Mouse (Mus musculus) testis, adult 2 months (tissue): ENCODE measurements around the gene Pitpnc1.
"Not testable (repeated sequence)": the region's sequence is repeated elsewhere in the genome, so short reads cannot be mapped to it uniquely, and the experiment has no call there.

ENCODE experiments used
- CTCF ChIP-seq: fragments of 200-500 bp; IDR thresholded peaks from 2 replicates; pipeline ENCODE4 v1.5.1; 2012; ENCODE audit warnings: low read depth, mild to moderate bottlenecking, inconsistent platforms, low read length, moderate library complexity; ENCODE audit not compliant: control insufficient read depth, insufficient read depth, insufficient replicate concordance
- POLR2A ChIP-seq: fragments of 200-500 bp; IDR thresholded peaks from 2 replicates; pipeline ENCODE4 v1.6.1; 2012; ENCODE audit warnings: low read depth, mild to moderate bottlenecking, inconsistent platforms, low read length, moderate library complexity; ENCODE audit not compliant: control insufficient read depth

DNA sequence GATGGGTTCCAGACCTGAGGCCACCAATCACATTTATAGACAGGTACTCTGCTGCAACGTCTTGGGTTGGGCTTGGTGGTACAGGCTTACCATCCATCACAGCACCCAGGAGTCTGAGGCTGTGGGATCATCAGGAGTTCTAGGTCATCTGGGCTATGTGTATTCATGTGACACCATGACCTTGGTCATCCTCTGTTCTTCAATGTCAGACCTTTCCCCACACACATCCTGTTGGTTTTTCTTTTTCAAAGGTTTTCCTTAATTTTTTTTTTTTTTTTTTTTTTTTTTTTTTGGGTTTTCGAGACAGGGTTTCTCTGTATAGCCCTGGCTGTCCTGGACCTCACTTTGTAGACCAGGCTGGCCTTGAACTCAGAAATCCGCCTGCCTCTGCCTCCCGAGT lies 33.9 kb upstream of the Pitpnc1 start:
- TF ChIP-seq CTCF, POLR2A: not testable (repeated sequence)
